Mouse (Mus musculus) gonadal fat pad, adult 2 months (tissue): ENCODE results near the gene E130114P18Rik. TPM values are rescaled to one million over a fixed set of nuclear protein-coding genes. Genes with fewer than 3 reads are reported as not detected.

Experiments
- DNase-seq: peaks from one replicate; pipeline ENCODE4 v3.0.0-alpha.2; 2012; ENCODE audit warnings: low read depth
- polyA plus RNA-seq: library from polyadenylated mRNA; depleted of rRNA; stranded (reverse); fragments of >200 nt; gene quantifications from 2 replicates; pipeline ENCODE4 v1.2.3, GENCODE M21; 2012

The E130114P18Rik gene
- polyA plus RNA-seq, 1 experiment = 0.11 TPM

- DNase-seq = no peak
These were observed 80.9 kb downstream of the E130114P18Rik start for GRCm38 (mm10) chr4:97696684-97697615.

GRCm38 (mm10) chr4:97695414-97696040 is 82.4 kb downstream of the E130114P18Rik start:
- DNase-seq = no peak

- no peak for DNase-seq
These were observed 83.9 kb downstream of the E130114P18Rik start for GRCm38 (mm10) chr4:97693931-97694330.

GRCm38 (mm10) chr4:97693054-97693453 is 84.8 kb downstream of the E130114P18Rik start:
- DNase-seq = no peak

- DNase-seq = no peak
These were observed 87.5 kb downstream of the E130114P18Rik start for GRCm38 (mm10) chr4:97690384-97690766.

GRCm38 (mm10) chr4:97689456-97690383 is 88.2 kb downstream of the E130114P18Rik start:
- no peak for DNase-seq

- DNase-seq = no peak
These were observed 91.9 kb downstream of the E130114P18Rik start for GRCm38 (mm10) chr4:97686020-97686419.

- DNase-seq = no peak
These were observed 101.3 kb downstream of the E130114P18Rik start for GRCm38 (mm10) chr4:97676579-97676937.

- DNase-seq = no peak
These were observed 101.9 kb downstream of the E130114P18Rik start for GRCm38 (mm10) chr4:97675741-97676578.

- no peak for DNase-seq
These were observed 103.9 kb downstream of the E130114P18Rik start for GRCm38 (mm10) chr4:97673854-97674510.

GRCm38 (mm10) chr4:97672501-97672900 is 105.4 kb downstream of the E130114P18Rik start:
- no peak for DNase-seq

- no peak for DNase-seq
These were observed 106.0 kb downstream of the E130114P18Rik start for GRCm38 (mm10) chr4:97671911-97672310.

- no peak for DNase-seq
These were observed 107.5 kb downstream of the E130114P18Rik start for GRCm38 (mm10) chr4:97670418-97670817.

GRCm38 (mm10) chr4:97669808-97670207 is 108.1 kb downstream of the E130114P18Rik start:
- DNase-seq = no peak

- DNase-seq = no peak
These were observed 112.5 kb downstream of the E130114P18Rik start for GRCm38 (mm10) chr4:97665428-97665755.

- DNase-seq = no peak
These were observed 113.0 kb downstream of the E130114P18Rik start for GRCm38 (mm10) chr4:97664738-97665427.

- no peak for DNase-seq
These were observed 114.0 kb downstream of the E130114P18Rik start for GRCm38 (mm10) chr4:97663922-97664321.

GRCm38 (mm10) chr4:97662841-97663240 is 115.0 kb downstream of the E130114P18Rik start:
- no peak for DNase-seq

GRCm38 (mm10) chr4:97661611-97662273 is 116.1 kb downstream of the E130114P18Rik start:
- DNase-seq = no peak
